Mouse (Mus musculus) liver, postnatal 0 days (tissue): Measurements from ENCODE around the gene Glis2.

Experiments used
- CTCF ChIP-seq: sonication (generic); IDR thresholded peaks from 2 replicates; pipeline ENCODE4 v1.5.1; 2016; ENCODE audit warnings: antibody characterized with exemption, low read depth
- EP300 ChIP-seq: IDR thresholded peaks from 2 replicates; pipeline ENCODE4 v1.6.1; 2016; ENCODE audit warnings: antibody characterized with exemption, low read depth, mild to moderate bottlenecking

DNA sequence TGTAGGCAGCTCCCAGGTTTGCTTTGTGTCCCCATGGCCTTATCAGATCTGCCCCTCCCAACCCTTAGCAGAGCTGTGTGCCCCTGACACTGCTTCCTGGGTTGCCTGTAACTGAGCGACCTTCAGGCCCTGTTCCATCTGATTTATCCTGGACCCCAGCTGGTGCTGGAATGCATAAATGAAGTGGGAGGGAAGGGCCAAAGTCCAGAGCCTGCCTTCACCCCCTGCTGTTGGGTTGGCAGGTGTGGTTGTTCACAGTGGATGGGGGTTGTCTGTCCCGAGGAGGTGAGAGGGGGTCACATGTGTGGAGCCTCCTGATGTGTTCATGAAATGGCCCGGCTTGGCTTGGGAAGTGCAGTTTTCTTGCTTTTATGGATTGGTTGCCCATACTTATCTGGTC is 7.7 kb downstream of the Glis2 start:
- TF ChIP-seq CTCF (no peak), EP300 (no peak)
